Mouse (Mus musculus) gastrocnemius, adult 18-20 months (tissue): Measurements from ENCODE around the gene Clec10a. TPM values are rescaled to one million over a fixed set of nuclear protein-coding genes. Genes with fewer than 3 reads are reported as not detected.
"Not testable (repeated sequence)": the region's sequence is repeated elsewhere in the genome, so short reads cannot be mapped to it uniquely, and the experiment has no call there.

ENCODE experiments used
- DNase-seq: peaks from one replicate; pipeline ENCODE4 v3.0.0; 2021; ENCODE audit warnings: low spot score
- long read RNA-seq, 2 experiments: library from polyadenylated mRNA; stranded (forward); transcript quantifications; one replicate each; pipeline ENCODE4 v2.0.0; 2021
- total RNA-seq, 2 experiments: library from RNA; stranded (reverse); gene quantifications; 2 replicates each; pipeline ENCODE4 v1.2.3; 2021

Gene Clec10a
- 1 to 10 TPM; 3.2 to 3.3 TPM for total RNA-seq
- long read RNA-seq, experiment 1, partial matches to known transcripts, result 0 of 3 reads
- long read RNA-seq, experiment 1, other reads (novel, unspliced or antisense), result 1 of 3 reads
- long read RNA-seq, experiment 2, result 0 reads

GRCm38 (mm10) chr11:70155897-70156296 lies at the start of gene Clec10a:
Gene Clec10a (plus strand): TSS chr11:70156197.
- DNase-seq, result not testable (repeated sequence)

GRCm38 (mm10) chr11:70107085-70107484 lies 48.9 kb upstream of the Clec10a start:
- DNase-seq, result no peak

GRCm38 (mm10) chr11:70110146-70110545 lies 45.9 kb upstream of the Clec10a start:
- peak; percentile 16 for DNase-seq

GRCm38 (mm10) chr11:70114562-70114961 lies 41.4 kb upstream of the Clec10a start:
- DNase-seq, result peak; percentile 27

- DNase-seq, result no peak
Measured at GRCm38 (mm10) chr11:70115901-70116300, 40.1 kb upstream of the Clec10a start.

- DNase-seq, result no peak
Measured at GRCm38 (mm10) chr11:70129926-70130379, 26.0 kb upstream of the Clec10a start, which contains the start of gene Mgl2. Gene Mgl2 (plus strand): TSS chr11:70130329.

- not testable (repeated sequence) for DNase-seq
Measured at GRCm38 (mm10) chr11:70135001-70135400, 21.0 kb upstream of the Clec10a start.

GRCm38 (mm10) chr11:70135925-70136324 lies 20.1 kb upstream of the Clec10a start:
- not testable (repeated sequence) for DNase-seq

- DNase-seq, result no peak
Measured at GRCm38 (mm10) chr11:70139171-70139570, 16.8 kb upstream of the Clec10a start.

- no peak for DNase-seq
Measured at GRCm38 (mm10) chr11:70151072-70151471, 4.9 kb upstream of the Clec10a start.

GRCm38 (mm10) chr11:70162336-70162735 lies 6.3 kb downstream of the Clec10a start:
- no peak for DNase-seq

- peak; percentile 26 for DNase-seq
Measured at GRCm38 (mm10) chr11:70165972-70166921, 10.2 kb downstream of the Clec10a start.

- DNase-seq, result no peak
Measured at GRCm38 (mm10) chr11:70168136-70168535, 12.1 kb downstream of the Clec10a start.

GRCm38 (mm10) chr11:70169471-70169870 lies 13.5 kb downstream of the Clec10a start:
- not testable (repeated sequence) for DNase-seq

- no peak for DNase-seq
Measured at GRCm38 (mm10) chr11:70170291-70170690, 14.3 kb downstream of the Clec10a start.

GRCm38 (mm10) chr11:70171181-70171580 lies 15.2 kb downstream of the Clec10a start:
- DNase-seq, result no peak

- DNase-seq, result peak; percentile 28
Measured at GRCm38 (mm10) chr11:70171847-70172246, 15.8 kb downstream of the Clec10a start.

GRCm38 (mm10) chr11:70172298-70172697 lies 16.3 kb downstream of the Clec10a start:
- no peak for DNase-seq

- no peak for DNase-seq
Measured at GRCm38 (mm10) chr11:70174491-70174890, 18.5 kb downstream of the Clec10a start.

- DNase-seq, result no peak
Measured at GRCm38 (mm10) chr11:70177647-70178046, 21.6 kb downstream of the Clec10a start.

GRCm38 (mm10) chr11:70178311-70178710 lies 22.3 kb downstream of the Clec10a start:
- no peak for DNase-seq

GRCm38 (mm10) chr11:70178756-70179155 lies 22.8 kb downstream of the Clec10a start:
- no peak for DNase-seq

- DNase-seq, result no peak
Measured at GRCm38 (mm10) chr11:70179401-70179800, 23.4 kb downstream of the Clec10a start.
